Mouse (Mus musculus): ENCODE measurements around the gene Ifna7. TPM values are rescaled to one million over a fixed set of nuclear protein-coding genes. Genes with fewer than 3 reads are reported as not detected.
"Not testable (repeated sequence)": the region's sequence is repeated elsewhere in the genome, so short reads cannot be mapped to it uniquely, and the experiment has no call there.

Ifna7 gene
- total RNA-seq, 2 experiments from 2014 or later, result not detected

DNA sequence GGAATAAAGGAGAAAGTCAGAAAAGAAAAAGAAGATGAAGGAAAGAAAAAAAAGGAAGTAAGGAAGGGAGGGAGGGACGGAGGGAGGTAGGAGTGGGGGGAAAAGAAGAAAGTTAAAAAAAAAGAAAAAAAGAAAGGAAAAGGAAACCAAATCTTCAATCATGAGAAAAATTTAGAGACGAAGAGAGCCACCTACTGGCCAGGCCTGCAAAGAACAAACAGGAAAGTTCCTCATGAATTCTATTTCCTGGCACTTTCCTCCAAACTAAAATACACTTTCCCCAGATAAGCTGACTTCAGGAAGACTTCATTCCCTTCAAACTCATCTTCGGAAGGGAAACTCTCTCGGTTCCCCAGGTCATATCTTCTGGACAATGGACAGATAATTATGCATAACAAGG lies 14.5 kb downstream of the Ifna7 start:
- intact Hi-C loops (cut with DNase I), result no loop called here
- DNase-seq (ENCODE audit: extremely low spot score in 1 of 2, low spot score in 2 of 2), result peak; percentile 11 to 26

DNA sequence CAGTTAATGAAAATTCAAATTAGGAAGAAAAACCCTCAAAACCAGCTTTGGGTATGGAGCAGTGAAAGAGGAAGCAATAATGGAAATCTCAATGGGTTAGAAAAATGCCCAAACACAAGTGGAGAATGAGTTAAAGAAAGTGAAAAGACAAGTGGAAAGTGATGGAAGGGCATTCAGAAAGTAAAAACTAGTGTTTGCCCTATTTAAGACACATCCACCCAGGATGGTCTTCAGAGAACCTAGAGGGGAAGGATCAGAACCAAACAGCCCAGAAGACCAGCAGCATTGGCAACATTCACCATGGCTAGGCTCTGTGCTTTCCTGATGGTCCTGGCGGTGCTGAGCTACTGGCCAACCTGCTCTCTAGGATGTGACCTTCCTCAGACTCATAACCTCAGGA lies 19.2 kb downstream of the Ifna7 start, which contains the start of gene Ifna5:
Gene Ifna5 (plus strand): TSS at position 301 of the 400 bp plus-strand sequence.
- intact Hi-C loops (cut with DNase I); DNase-seq (ENCODE audit: extremely low spot score in 1 of 2, low spot score in 2 of 2): not testable (repeated sequence)

DNA sequence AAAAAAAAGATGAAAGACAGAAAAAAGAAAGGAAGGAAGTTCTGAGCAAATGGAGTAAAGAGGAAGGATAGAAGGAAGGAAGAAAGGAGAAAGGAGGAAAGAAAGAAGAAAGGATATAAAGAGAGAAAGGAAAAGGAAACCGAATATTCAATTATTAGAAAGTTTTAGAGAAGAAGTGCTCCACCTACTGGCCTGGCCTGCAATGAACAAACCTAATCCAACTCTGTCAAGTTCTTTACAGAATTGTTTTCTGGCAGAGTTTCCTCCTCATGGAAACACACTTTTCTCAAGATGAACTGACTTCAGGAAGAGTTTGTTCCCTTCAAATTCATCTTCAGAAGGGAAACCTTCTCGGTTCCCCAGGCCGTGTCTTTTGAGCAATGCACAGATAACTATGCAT lies 22.8 kb downstream of the Ifna7 start:
- no peak for DNase-seq (ENCODE audit: extremely low spot score in 1 of 2, low spot score in 2 of 2)

DNA sequence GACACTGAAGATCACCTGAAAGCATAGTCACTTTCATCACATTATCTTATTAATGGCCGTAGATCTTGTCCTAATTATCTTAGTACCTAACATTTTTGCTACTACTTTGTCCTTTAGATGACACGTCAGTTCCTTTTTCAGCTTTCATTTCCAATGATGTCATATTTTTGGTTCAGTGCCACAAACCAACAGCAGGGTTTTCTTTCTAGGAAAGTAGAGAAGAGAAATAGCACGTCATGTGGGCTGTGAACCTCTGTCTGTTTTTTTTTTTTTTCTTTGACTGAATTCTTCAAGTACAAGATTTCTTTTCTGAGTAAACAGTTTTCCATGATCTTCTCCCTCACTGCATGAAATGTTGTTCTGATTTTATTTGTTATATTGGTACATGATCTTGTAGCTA lies 24.0 kb downstream of the Ifna7 start:
- no peak for DNase-seq (ENCODE audit: extremely low spot score in 1 of 2, low spot score in 2 of 2)
- intact Hi-C loops (cut with DNase I), result no loop called here

More for the DNA sequence above, 22.8 kb downstream of the Ifna7 start:
- intact Hi-C loops (cut with DNase I), result no loop called here

DNA sequence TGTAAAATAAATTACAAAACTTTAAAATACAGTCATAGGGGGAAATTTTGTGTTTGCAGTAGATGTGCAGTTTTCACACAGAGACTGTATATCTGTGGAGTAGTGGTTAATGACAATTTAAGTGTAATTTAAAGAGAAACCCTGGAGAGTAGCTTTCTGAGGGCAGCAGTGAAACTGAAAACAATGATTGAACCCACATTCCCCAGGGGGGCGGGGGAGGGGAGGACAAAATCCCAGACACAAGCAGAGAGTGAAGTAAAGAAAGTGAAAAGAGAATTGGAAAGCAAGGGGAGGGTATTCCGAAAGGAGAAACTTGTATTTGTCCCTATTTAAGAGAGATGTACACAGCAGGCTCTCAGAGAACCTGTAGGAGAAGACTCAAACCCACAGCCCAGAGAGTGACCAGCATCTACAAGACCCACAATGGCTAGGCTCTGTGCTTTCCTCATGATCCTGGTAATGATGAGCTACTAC lies 25.4 kb downstream of the Ifna7 start, which contains the start of gene Ifna4:
Gene Ifna4 (plus strand): TSS at position 424 of the 474 bp plus-strand sequence.
- intact Hi-C loops (cut with DNase I), result no loop called here
- no peak for DNase-seq (ENCODE audit: extremely low spot score in 1 of 2, low spot score in 2 of 2)

DNA sequence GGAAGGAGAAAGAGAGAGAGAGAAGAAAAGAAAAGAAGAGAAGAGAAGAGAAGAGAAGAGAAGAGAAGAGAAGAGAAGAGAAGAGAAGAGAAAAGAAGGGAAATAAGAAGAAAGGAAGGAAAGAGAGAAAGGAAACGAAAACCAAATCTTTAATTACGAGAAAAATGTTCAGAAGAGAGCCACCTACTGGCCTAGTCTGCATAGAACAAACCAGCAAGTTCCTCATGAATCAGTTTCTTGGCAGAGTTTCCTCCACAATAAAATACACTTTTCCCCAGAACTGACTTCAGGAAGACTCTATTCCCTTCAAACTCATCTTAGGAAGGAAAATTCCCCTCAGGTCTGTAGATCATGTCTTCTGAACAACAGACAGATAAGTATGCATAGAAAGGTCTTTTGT lies 29.3 kb downstream of the Ifna7 start:
- intact Hi-C loops (cut with DNase I), result no loop called here
- DNase-seq (ENCODE audit: extremely low spot score in 1 of 2, low spot score in 2 of 2), result no peak

DNA sequence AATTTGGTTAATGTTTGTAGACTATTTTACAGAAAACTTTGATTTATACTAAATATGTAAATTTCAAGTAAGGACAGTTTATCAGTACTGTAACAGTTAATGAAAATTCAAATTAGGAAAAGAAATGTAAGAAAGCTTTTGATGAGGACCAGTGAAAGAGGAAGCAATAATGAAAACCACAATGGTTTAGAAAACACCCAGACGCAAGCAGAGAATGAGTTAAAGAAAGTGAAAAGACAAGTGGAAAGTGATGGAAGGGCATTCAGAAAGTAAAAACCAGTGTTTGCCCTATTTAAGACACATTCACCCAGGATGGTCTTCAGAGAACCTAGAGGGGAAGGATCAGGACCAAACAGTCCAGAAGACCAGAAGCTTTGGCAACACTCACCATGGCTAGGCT lies 33.7 kb downstream of the Ifna7 start, which contains the start of gene Ifna1:
Gene Ifna1 (plus strand): TSS at position 390 of the 400 bp plus-strand sequence.
- DNase-seq (ENCODE audit: extremely low spot score in 1 of 2, low spot score in 2 of 2), result no peak
- intact Hi-C loops (cut with DNase I), result no loop called here

DNA sequence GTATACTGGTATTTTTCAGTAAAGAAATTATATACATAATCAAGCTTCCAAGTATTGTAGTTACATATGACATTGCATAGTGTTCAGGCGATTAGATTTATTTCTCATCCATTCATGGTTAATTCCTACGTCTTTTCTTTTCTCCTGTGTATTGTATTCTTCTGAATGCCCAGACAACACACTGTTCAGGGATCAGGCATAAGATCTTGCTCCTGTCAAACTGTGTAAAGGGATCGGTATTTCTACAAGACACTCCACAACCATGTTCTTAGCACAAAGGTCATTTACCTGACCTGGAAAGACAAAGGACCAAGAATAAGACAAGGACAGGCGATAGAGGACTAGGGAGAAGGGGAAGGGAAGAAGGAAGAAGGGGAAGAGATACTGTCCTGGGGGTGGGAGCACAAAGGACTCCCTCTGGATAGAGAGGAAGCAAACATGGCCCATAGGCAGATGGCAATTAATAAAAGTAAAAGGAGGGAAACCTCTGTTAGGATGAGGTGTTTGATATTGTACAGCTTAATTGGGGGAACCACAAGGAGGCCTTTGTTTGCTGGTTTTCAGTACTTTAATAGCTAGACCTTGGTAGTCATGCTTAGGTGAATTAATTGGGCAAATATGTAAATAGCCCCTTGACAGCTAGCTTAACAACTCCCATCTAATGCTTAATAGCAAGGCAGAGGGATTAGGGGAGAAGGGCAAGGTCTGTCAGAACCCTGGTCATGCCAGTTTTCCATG lies 35.2 kb downstream of the Ifna7 start:
- DNase-seq (ENCODE audit: extremely low spot score in 1 of 2, low spot score in 2 of 2), result no peak
- intact Hi-C loops (cut with DNase I), result no loop called here

DNA sequence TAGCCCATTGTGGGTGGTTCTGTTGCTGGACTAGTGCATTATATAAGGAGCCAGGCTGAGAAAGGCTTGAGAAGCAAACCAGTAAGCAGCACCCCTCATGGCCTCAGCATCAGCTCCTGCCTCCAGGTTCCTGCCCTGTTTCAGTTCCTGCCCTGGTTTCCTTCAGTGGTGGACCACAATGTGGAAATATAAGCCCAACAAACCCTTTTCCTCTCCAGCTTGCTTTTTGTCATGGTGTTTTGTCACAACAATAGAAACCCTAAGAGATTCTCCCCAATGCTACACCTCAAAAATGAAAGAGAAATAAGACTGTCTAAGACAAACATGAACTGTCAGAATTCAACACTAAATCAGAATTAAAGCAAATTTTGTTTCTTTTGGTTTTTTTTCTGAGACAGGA lies 43.2 kb downstream of the Ifna7 start:
- intact Hi-C loops (cut with DNase I), result no loop called here

DNA sequence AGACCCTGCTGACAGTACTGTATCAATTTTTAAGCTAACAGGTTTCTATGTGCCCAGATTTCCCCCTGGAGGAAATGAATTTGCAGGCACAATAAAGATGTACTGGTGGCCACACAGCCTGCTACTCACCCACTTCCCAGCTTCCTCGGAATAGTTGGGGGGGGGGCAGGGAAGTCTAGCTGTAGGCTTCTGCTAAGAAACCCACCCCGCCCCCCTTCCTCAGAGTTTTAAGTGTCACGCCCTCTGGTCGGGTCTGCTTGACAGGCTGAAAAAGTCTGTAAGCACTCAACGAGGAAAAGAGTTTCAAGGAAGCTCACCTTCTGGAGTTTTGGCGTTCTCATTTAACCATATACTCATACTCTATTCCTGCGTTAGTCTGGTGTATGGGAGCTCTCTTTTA lies 47.3 kb downstream of the Ifna7 start:
- no peak for DNase-seq (ENCODE audit: extremely low spot score in 1 of 2, low spot score in 2 of 2)
- intact Hi-C loops (cut with DNase I), result no loop called here

More for the DNA sequence above, 43.2 kb downstream of the Ifna7 start:
- no peak for DNase-seq (ENCODE audit: extremely low spot score in 1 of 2, low spot score in 2 of 2)

DNA sequence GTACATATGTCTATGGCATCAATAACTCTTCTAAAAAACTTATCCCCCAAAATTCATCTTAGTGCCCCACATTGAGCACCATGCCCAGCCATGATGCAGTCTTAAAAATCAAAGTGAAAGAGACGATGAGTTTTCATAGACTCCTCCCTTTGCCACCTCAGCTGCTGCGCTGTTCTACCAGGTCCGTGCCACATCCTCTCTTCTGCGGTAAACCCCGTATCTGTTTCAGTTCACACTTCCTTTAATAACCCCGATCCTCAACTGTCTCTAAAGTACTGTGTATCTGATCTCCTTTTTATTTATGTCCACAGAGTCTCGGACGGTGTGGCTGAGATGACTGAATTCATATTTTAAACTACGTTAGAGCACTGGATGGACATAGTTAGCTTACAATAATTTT lies 48.6 kb downstream of the Ifna7 start:
- DNase-seq (ENCODE audit: extremely low spot score in 1 of 2, low spot score in 2 of 2), result no peak
- intact Hi-C loops (cut with DNase I), result no loop called here

DNA sequence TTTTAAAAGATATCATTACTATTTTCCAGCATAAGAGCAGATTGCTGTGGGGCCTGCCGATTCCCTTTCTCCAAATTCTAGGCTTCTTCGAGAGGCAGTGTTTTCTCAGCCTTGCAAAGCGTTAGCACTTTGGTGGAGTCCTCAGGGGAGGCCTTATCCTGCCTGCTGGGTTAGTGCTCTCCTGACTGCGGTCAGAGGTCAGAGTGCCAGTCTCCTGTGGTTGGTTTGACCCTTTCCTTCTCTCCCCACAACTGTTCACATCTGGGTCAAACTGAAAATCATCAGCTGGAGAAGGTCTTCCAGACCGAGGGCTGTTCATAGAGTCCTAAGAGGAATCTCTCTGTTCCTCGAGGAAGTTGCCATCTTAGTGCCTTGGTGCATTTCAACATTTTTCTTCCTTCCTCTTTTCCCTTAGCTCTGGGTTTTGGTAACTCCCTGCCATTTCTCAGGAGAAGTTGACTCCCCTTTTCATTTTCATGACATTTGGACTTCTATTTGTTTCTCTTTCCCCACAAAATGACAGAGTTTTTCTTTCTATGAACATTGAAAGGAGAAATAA lies 49.1 kb downstream of the Ifna7 start:
- intact Hi-C loops (cut with DNase I), result no loop called here
- DNase-seq (ENCODE audit: extremely low spot score in 1 of 2, low spot score in 2 of 2), result no peak

Other genes starting within 250 kb of the Ifna7 start
- gene Ifna14, start 244.4 kb upstream of the Ifna7 start, total RNA-seq (2021), result not detected
- gene Ifna9, start 223.8 kb upstream of the Ifna7 start, total RNA-seq (2021), result not detected
- not detected for gene Ifna12, start 212.9 kb upstream of the Ifna7 start, total RNA-seq (2021)
- not detected for gene C87499, start 181.8 kb upstream of the Ifna7 start, total RNA-seq (2021)
- not detected for gene Ifna13, start 171.8 kb upstream of the Ifna7 start, total RNA-seq (2021)
- not detected for gene Ifna16, start 139.3 kb upstream of the Ifna7 start, total RNA-seq (2021)
- gene Ifna2, start 132.3 kb upstream of the Ifna7 start, total RNA-seq (2021), result not detected
- not detected for gene Ifnab, start 124.9 kb upstream of the Ifna7 start, total RNA-seq (2021)
- gene Gm26566, start 94.4 kb upstream of the Ifna7 start, total RNA-seq (2021), result 1 to 10 TPM; 1.8 to 2.0 TPM
- gene Klhl9, start 93.8 kb upstream of the Ifna7 start, total RNA-seq (2021), result 100 to 1,000 TPM; 105 to 107 TPM
- gene Gm13271, start 61.4 kb upstream of the Ifna7 start, total RNA-seq (2021), result not detected
- not detected for gene Gm13283, start 56.1 kb upstream of the Ifna7 start, total RNA-seq (2021)
- gene Gm13290, start 42.4 kb upstream of the Ifna7 start, total RNA-seq (2021), result not detected
- not detected for gene Gm13289, start 39.3 kb upstream of the Ifna7 start, total RNA-seq (2021)
- not detected for gene Gm13272, start 36.4 kb upstream of the Ifna7 start, total RNA-seq (2021)
- gene Ifnz, start 34.1 kb upstream of the Ifna7 start, total RNA-seq (2021), result not detected
- not detected for gene Gm13276, start 30.5 kb upstream of the Ifna7 start, total RNA-seq (2021)
- gene Gm13277, start 27.6 kb upstream of the Ifna7 start, total RNA-seq (2021), result not detected
- not detected for gene Gm13278, start 24.7 kb upstream of the Ifna7 start, total RNA-seq (2021)
- gene Gm13275, start 21.7 kb upstream of the Ifna7 start, total RNA-seq (2021), result not detected
- not detected for gene Gm13279, start 18.8 kb upstream of the Ifna7 start, total RNA-seq (2021)
- not detected for gene Gm13285, start 16.6 kb upstream of the Ifna7 start, total RNA-seq (2021)
- gene Gm13287, start 13.0 kb upstream of the Ifna7 start, total RNA-seq (2021), result not detected
- gene Gm13288, start 10.7 kb upstream of the Ifna7 start, total RNA-seq (2021), result not detected
- not detected for gene Ifna11, start 3.7 kb downstream of the Ifna7 start, total RNA-seq (2021)
- not detected for gene Ifna6, start 11.2 kb downstream of the Ifna7 start, total RNA-seq (2021)
- gene Ifna5, start 19.3 kb downstream of the Ifna7 start, total RNA-seq (2021), result not detected
- gene Ifna4, start 25.6 kb downstream of the Ifna7 start, total RNA-seq (2021), result not detected
- gene Ifna1, start 33.9 kb downstream of the Ifna7 start, total RNA-seq (2021), result not detected
- gene Ifne, start 64.0 kb downstream of the Ifna7 start, total RNA-seq (2021), result not detected

All from left cerebral cortex, postnatal 10 days (tissue).